Mouse (Mus musculus) Muller cell, postnatal 12 days (primary cell): Measurements from ENCODE around the gene Fgf11.

Experiments used
- DNase-seq: peaks from one replicate; pipeline ENCODE4 v3.0.0-alpha.2; 2015; ENCODE audit errors: inconsistent ontology term

The Fgf11 gene

GRCm38 (mm10) chr11:69816520-69816919, 14.9 kb upstream of the Fgf11 start:
- DNase-seq, result no peak

- DNase-seq, result no peak
These were observed 13.5 kb upstream of the Fgf11 start, which contains the start of gene Gm39566 for GRCm38 (mm10) chr11:69815155-69815554. TSS of gene Gm39566 (minus strand) at chr11:69815298.

- no peak for DNase-seq
These were observed 8.6 kb upstream of the Fgf11 start for GRCm38 (mm10) chr11:69810280-69810679.

- DNase-seq, result no peak
These were observed 6.0 kb upstream of the Fgf11 start for GRCm38 (mm10) chr11:69807641-69808040.

GRCm38 (mm10) chr11:69806378-69806777, 4.7 kb upstream of the Fgf11 start:
- no peak for DNase-seq

GRCm38 (mm10) chr11:69804972-69805909, 3.6 kb upstream of the Fgf11 start, which contains the start of gene Tmem102:
TSS of gene Tmem102 (minus strand) at chr11:69805624.
- no peak for DNase-seq

GRCm38 (mm10) chr11:69804652-69804940, 2.9 kb upstream of the Fgf11 start:
- DNase-seq, result no peak

GRCm38 (mm10) chr11:69803786-69804651, 2.4 kb upstream of the Fgf11 start:
- DNase-seq, result peak; percentile 78

- DNase-seq, result peak; percentile 38
These were observed 1.7 kb upstream of the Fgf11 start for GRCm38 (mm10) chr11:69803328-69803727.

- DNase-seq, result peak; percentile 93
These were observed 1.0 kb upstream of the Fgf11 start for GRCm38 (mm10) chr11:69802648-69803105.

GRCm38 (mm10) chr11:69800392-69801197, 1.1 kb downstream of the Fgf11 start:
- peak; percentile 49 for DNase-seq

GRCm38 (mm10) chr11:69800138-69800391, 1.6 kb downstream of the Fgf11 start:
- DNase-seq, result peak; percentile 32

GRCm38 (mm10) chr11:69799394-69800137, 2.1 kb downstream of the Fgf11 start:
- no peak for DNase-seq

GRCm38 (mm10) chr11:69797924-69798323, 3.7 kb downstream of the Fgf11 start:
- DNase-seq, result no peak

GRCm38 (mm10) chr11:69795983-69796435, 5.6 kb downstream of the Fgf11 start:
- no peak for DNase-seq

GRCm38 (mm10) chr11:69795168-69795982, 6.3 kb downstream of the Fgf11 start, which contains the start of gene Chrnb1:
TSS of gene Chrnb1 (minus strand) at chr11:69795943.
- DNase-seq, result peak; percentile 99

GRCm38 (mm10) chr11:69793429-69793828, 8.2 kb downstream of the Fgf11 start:
- no peak for DNase-seq

GRCm38 (mm10) chr11:69791420-69791819, 10.2 kb downstream of the Fgf11 start:
- no peak for DNase-seq

- DNase-seq, result no peak
These were observed 12.2 kb downstream of the Fgf11 start for GRCm38 (mm10) chr11:69789431-69789830.

GRCm38 (mm10) chr11:69787306-69787705, 14.4 kb downstream of the Fgf11 start:
- no peak for DNase-seq
